Comparison of ENCODE assay signal across 21 mouse cellular contexts in genomic region chr19:53984628-53985027, GRCm38 (mm10).
"Had no signal": no experiment of that assay in that cellular context is flagged by ENCODE, and none has a peak within 500 bp of the region (broad histone marks: within the 10 kb centered on the region; RNA-seq: fewer than 3 reads in every experiment).

No protein-coding gene starts in this region.

- H3K9ac ChIP-seq: kidney, embryonic 15.5 days; limb, embryonic 12.5 days; limb, embryonic 15.5 days; neural tube, embryonic 12.5 days; neural tube, embryonic 15.5 days; stomach, embryonic 15.5 days had no signal

- H3K27me3 ChIP-seq: kidney, embryonic 15.5 days; limb, embryonic 12.5 days; limb, embryonic 15.5 days; neural tube, embryonic 12.5 days; neural tube, embryonic 15.5 days; stomach, embryonic 15.5 days had no signal

- H3K4me3 ChIP-seq: kidney, embryonic 15.5 days; limb, embryonic 12.5 days; limb, embryonic 15.5 days; neural tube, embryonic 12.5 days; neural tube, embryonic 15.5 days; stomach, embryonic 15.5 days had no signal

- H3K4me1 ChIP-seq: kidney, embryonic 15.5 days; neural tube, embryonic 12.5 days; stomach, embryonic 15.5 days had no signal

- H3K9me3 ChIP-seq: limb, embryonic 12.5 days; limb, embryonic 15.5 days; neural tube, embryonic 12.5 days; neural tube, embryonic 15.5 days; stomach, embryonic 15.5 days had no signal

- DNase-seq: kidney, adult 2 months; kidney, postnatal 10 days; kidney, postnatal 36 days; layer of hippocampus, postnatal 36 days; left cerebral cortex, postnatal 4 days; lung, adult 2 months; lung, postnatal 14 days; lung, postnatal 4 days; midbrain, embryonic 14.5 days; right cerebral cortex, adult 18-20 months; right cerebral cortex, postnatal 25 days; spleen, adult 18-20 months; thymus, postnatal 25 days had no signal

- H3K27ac ChIP-seq: kidney, embryonic 15.5 days; limb, embryonic 12.5 days; limb, embryonic 15.5 days; neural tube, embryonic 12.5 days; neural tube, embryonic 15.5 days; stomach, embryonic 15.5 days had no signal

- ATAC-seq: intestine, postnatal 0 days had no signal

- H3K4me2 ChIP-seq: kidney, embryonic 15.5 days; limb, embryonic 12.5 days; limb, embryonic 15.5 days; midbrain, embryonic 11.5 days; neural tube, embryonic 12.5 days; neural tube, embryonic 15.5 days; stomach, embryonic 15.5 days had no signal
